Mouse (Mus musculus) CH12.LX (cell line): Measurements from ENCODE around the gene Duoxa2. TPM values are rescaled to one million over a fixed set of nuclear protein-coding genes. Genes with fewer than 3 reads are reported as not detected.

Source experiments
- DNase-seq: peaks from one replicate; pipeline ENCODE4 v3.0.0-alpha.2; 2013; ENCODE audit errors: extremely low read depth
- H3K27ac ChIP-seq: 2 replicates; pipeline ENCODE4 v1.5.1; 2012; ENCODE audit warnings: low read depth, mild to moderate bottlenecking, control low read depth, moderate library complexity; ENCODE audit not compliant: insufficient read depth
- H3K27me3 ChIP-seq: replicated peaks from 2 replicates; pipeline ENCODE3; 2012; ENCODE audit warnings: inconsistent platforms
- H3K36me3 ChIP-seq, 2 experiments: replicated peaks in 1 of 2; 2 replicates each; pipeline versions ENCODE3 to v1.6.1; 2012; ENCODE audit warnings: inconsistent platforms in 1 of 2, low read length in 1 of 2, mild to moderate bottlenecking in 1 of 2, mixed read lengths in 1 of 2, moderate library complexity in 1 of 2; ENCODE audit not compliant: control insufficient read depth in 1 of 2, insufficient read depth in 1 of 2
- H3K4me1 ChIP-seq, 2 experiments: 2 replicates each; pipeline ENCODE4 v1.6.1; 2012; ENCODE audit warnings: inconsistent platforms in 1 of 2, moderate library complexity in 1 of 2; ENCODE audit not compliant: insufficient read depth in 2 of 2, control insufficient read depth in 1 of 2
- H3K4me2 ChIP-seq: 2 replicates; pipeline ENCODE4 v1.6.1; 2012; ENCODE audit warnings: low read depth, mild to moderate bottlenecking, control low read depth; ENCODE audit not compliant: poor library complexity, insufficient read depth, severe bottlenecking
- H3K4me3 ChIP-seq, 3 experiments: fragments of 150-350 bp in 1 of 3; sonication (generic) in 1 of 3; replicated peaks in 1 of 3; 2 replicates each; pipeline versions ENCODE3 to v1.5.1; 2011 to 2012; ENCODE audit warnings: low read depth in 2 of 3, low read length in 2 of 3, mild to moderate bottlenecking in 2 of 3, moderate library complexity in 2 of 3, control low read depth in 1 of 3, improper control_type of control experiment in 1 of 3, inconsistent platforms in 1 of 3, mixed read lengths in 1 of 3; ENCODE audit not compliant: poor library complexity in 1 of 3
- H3K79me2 ChIP-seq: replicated peaks from 2 replicates; pipeline ENCODE4 v1.6.1; 2012; ENCODE audit warnings: mild to moderate bottlenecking, moderate library complexity; ENCODE audit not compliant: control insufficient read depth, poor library complexity, insufficient read depth, severe bottlenecking; ENCODE audit errors: extremely low read depth
- H3K9ac ChIP-seq: 2 replicates; pipeline ENCODE4 v1.6.1; 2012; ENCODE audit warnings: low read depth, mild to moderate bottlenecking, control low read depth, moderate library complexity; ENCODE audit not compliant: insufficient read depth
- H3K9me3 ChIP-seq: replicated peaks from 2 replicates; pipeline ENCODE3; 2012; ENCODE audit warnings: low read length, inconsistent platforms, mixed read lengths
- ELF1 ChIP-seq: IDR thresholded peaks from 2 replicates; pipeline ENCODE4 v1.6.1; 2014; ENCODE audit warnings: low read depth, mild to moderate bottlenecking, inconsistent platforms, low read length, improper control_type of control experiment
- JUN ChIP-seq: IDR thresholded peaks from 2 replicates; pipeline ENCODE4 v1.6.1; 2011; ENCODE audit warnings: low read depth, mild to moderate bottlenecking, low read length, improper control_type of control experiment, moderate library complexity; ENCODE audit not compliant: insufficient read depth
- JUND ChIP-seq: conservative IDR thresholded peaks from 2 replicates; pipeline ENCODE4 v1.6.1; 2011; ENCODE audit warnings: low read depth, low read length, improper control_type of control experiment
- MAFK ChIP-seq: IDR thresholded peaks from 2 replicates; pipeline ENCODE4 v1.6.1; 2011; ENCODE audit warnings: low read length, improper control_type of control experiment; ENCODE audit not compliant: insufficient replicate concordance
- MAZ ChIP-seq: IDR thresholded peaks from 2 replicates; pipeline ENCODE4 v1.6.1; 2012; ENCODE audit warnings: low read depth, mild to moderate bottlenecking, inconsistent platforms, low read length, improper control_type of control experiment, moderate library complexity
- MEF2A ChIP-seq: IDR thresholded peaks from 2 replicates; pipeline ENCODE4 v1.6.1; 2014; ENCODE audit warnings: low read depth, mild to moderate bottlenecking, inconsistent platforms, low read length, improper control_type of control experiment, borderline replicate concordance
- MYC ChIP-seq: IDR thresholded peaks from 2 replicates; pipeline ENCODE4 v1.6.1; 2011; ENCODE audit warnings: low read depth, mild to moderate bottlenecking, improper control_type of control experiment, low read length
- NRF1 ChIP-seq: IDR thresholded peaks from 2 replicates; pipeline ENCODE4 v1.6.1; 2014; ENCODE audit warnings: low read depth, mild to moderate bottlenecking, inconsistent platforms, low read length, improper control_type of control experiment, moderate library complexity
- PAX5 ChIP-seq: IDR thresholded peaks from 2 replicates; pipeline ENCODE4 v1.6.1; 2012; ENCODE audit warnings: low read length, inconsistent platforms, mixed read lengths
- POLR2AphosphoS2 ChIP-seq: IDR thresholded peaks from 2 replicates; pipeline ENCODE4 v1.6.1; 2011; ENCODE audit warnings: low read depth, low read length, improper control_type of control experiment
- RAD21 ChIP-seq: IDR thresholded peaks from 2 replicates; pipeline ENCODE4 v1.6.1; 2011; ENCODE audit warnings: low read depth, mild to moderate bottlenecking, low read length, improper control_type of control experiment, moderate library complexity
- RCOR1 ChIP-seq: conservative IDR thresholded peaks from 2 replicates; pipeline ENCODE4 v1.6.1; 2012; ENCODE audit warnings: low read depth, mild to moderate bottlenecking, inconsistent platforms, low read length, improper control_type of control experiment
- USF1 ChIP-seq: IDR thresholded peaks from 2 replicates; pipeline ENCODE4 v1.6.1; 2014; ENCODE audit warnings: low read depth, mild to moderate bottlenecking, inconsistent platforms, low read length, improper control_type of control experiment
- USF2 ChIP-seq: conservative IDR thresholded peaks from 2 replicates; pipeline ENCODE4 v1.6.1; 2011; ENCODE audit warnings: low read depth, low read length, improper control_type of control experiment
- dilution Hi-C: fragments of 300-500 bp; cut with MboI; formaldehyde crosslinking; loops from 2 replicates; pipeline ENCODE4 v1.14.3; 2020; ENCODE audit warnings: low sequenced_read_pairs; ENCODE audit not compliant: extremely low pct_unique_long_range_greater_than_20kb, extremely low pct_ligation_motif_present
- in situ Hi-C: fragments of 300-500 bp; cut with MboI; formaldehyde crosslinking; loops from 3 replicates; pipeline ENCODE4 v1.14.3; 2019; ENCODE audit warnings: low sequenced_read_pairs, low pct_ligation_motif_present, low pct_unique_long_range_greater_than_20kb, mixed read lengths
- polyA plus RNA-seq: library from polyadenylated mRNA; unstranded; fragments of >175 nt; gene quantifications from 2 replicates; pipeline ENCODE4 v1.2.1, GENCODE M21; 2012; ENCODE audit warnings: low read depth; ENCODE audit not compliant: insufficient read length
- total RNA-seq, 2 experiments: library from RNA; depleted of rRNA; stranded (reverse); fragments of 300-350 nt in 1 of 2; fragments of >200 nt in 1 of 2; gene quantifications; 2 replicates each; pipeline ENCODE4 v1.2.3; 2012 to 2014

The Duoxa2 gene
- total and polyA plus RNA-seq, 3 experiments, result not detected

DNA sequence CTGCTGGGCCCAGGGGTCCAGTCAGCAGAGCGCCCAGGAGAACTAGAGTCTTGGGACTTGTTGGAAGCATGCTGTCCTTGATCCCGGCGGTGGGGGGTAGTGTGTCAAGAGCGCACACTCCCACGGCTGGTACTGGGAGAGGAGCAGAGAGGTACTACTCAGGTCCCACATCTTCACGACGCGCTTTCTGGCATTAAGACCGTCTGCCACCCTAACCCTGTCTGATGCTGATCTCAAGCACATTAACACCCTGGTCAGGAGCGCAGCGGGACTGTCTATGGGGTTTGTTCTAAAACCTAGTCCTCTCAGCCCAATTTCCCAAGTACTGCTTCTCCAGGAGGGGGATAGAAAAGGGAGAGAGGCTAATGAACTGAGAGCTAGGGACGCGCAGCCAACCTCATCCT lies 602 bp upstream of the Duoxa2 start, which contains the start of gene Duox2:
Gene Duox2, minus strand, starts transcription at position 354 of the 404 bp plus-strand sequence.
- Histone ChIP-seq H3K4me3 (no peak within 1 kb of the TSS), H3K27me3 (peaks cover 12% of the 10 kb centered on the region)

DNA sequence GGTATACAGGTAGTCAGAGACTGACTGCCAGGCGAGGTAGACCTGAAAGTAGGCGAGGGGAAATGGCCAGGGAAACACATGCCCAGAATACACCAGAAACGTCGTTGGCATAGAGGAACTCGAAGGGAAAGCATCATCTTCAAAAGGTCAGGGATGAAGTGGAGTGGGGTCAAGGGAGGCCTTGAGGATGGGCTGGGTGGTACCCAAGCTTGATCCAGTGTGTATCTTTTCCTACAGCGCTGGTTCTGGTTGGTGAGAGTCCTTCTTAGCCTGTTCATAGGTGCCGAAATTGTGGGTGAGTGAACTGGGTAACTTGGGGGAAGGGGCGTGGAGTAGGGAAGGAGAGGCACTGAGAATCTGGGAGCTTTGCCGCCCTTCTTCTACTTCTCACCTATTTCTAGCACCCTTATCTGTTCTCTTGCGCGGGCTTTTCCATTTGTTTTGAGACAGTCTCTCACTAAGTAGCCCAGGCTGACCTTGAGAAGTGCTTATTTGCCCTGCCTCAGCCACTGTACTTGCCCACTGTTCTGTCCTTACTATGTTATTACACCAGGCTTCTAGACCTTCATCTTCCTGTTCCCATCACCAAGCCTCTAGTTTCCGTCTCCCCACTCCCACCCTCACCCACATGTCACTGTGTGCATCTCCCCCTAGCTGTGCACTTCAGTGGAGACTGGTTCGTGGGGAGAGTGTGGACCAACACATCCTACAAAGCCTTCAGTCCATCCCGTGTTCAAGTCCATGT lies 1.4 kb downstream of the Duoxa2 start:
- Histone ChIP-seq H3K4me3 (no peak overlapping the region), H3K9ac (no peak overlapping the region), H3K9me3 (peaks cover 4% of the 10 kb centered on the region), H3K4me2 (no peak overlapping the region), H3K36me3 (no peaks in the 10 kb centered on the region), H3K27ac (no peak overlapping the region), H3K27me3 (peaks cover 12% of the 10 kb centered on the region), H3K79me2 (no peaks in the 10 kb centered on the region), H3K4me1 (no peaks in the 10 kb centered on the region)
- no peak for DNase-seq
- in situ Hi-C loops, result loop anchor here (5.0 to 10.0 kb wide), 2 partner anchors 108 to 235 kb away; no protein-coding TSS in a partner anchor
- TF ChIP-seq POLR2AphosphoS2, result no peak
- TF ChIP-seq MAZ, result no peak
- TF ChIP-seq JUN, result no peak
- no peak for TF ChIP-seq RAD21
- no peak for TF ChIP-seq RCOR1
- TF ChIP-seq MYC, result no peak
- no peak for TF ChIP-seq JUND
- TF ChIP-seq USF1, result no peak
- TF ChIP-seq ELF1, result no peak
- no peak for TF ChIP-seq PAX5
- dilution Hi-C loops, result no loop called here

More for the DNA sequence above, 602 bp upstream of the Duoxa2 start, which contains the start of gene Duox2:
- no peak for DNase-seq
- Histone ChIP-seq H3K36me3 (no peaks in the 10 kb centered on the region), H3K9ac (no peak within 1 kb of the TSS), H3K79me2 (no peaks in the 10 kb centered on the region), H3K4me1 (no peaks in the 10 kb centered on the region), H3K4me2 (no peak within 1 kb of the TSS), H3K9me3 (peaks cover 4% of the 10 kb centered on the region), H3K27ac (no peak within 1 kb of the TSS)
- TF ChIP-seq MAFK (no peak), RCOR1 (no peak), ELF1 (no peak), MEF2A (no peak), NRF1 (no peak), JUN (no peak), USF2 (no peak)
- in situ Hi-C loops (loop anchor here (5.0 kb wide), 1 partner anchor 106 kb away; no protein-coding TSS in a partner anchor), dilution Hi-C loops (no loop called here)
